Mouse (Mus musculus): Measurements from ENCODE around the gene Hectd2. TPM values are rescaled to one million over a fixed set of nuclear protein-coding genes. Genes with fewer than 3 reads are reported as not detected.

Hectd2 gene
- polyA plus RNA-seq, 1 experiment from 2014 or later, result 2.7 TPM

- no peaks in the 10 kb centered on the region for H3K27me3 ChIP-seq
- ATAC-seq (ENCODE audit: low FRiP score, low read depth), result no peak
- WGBS, result 75% methylated on average over 6 of the region's 6 CpGs
- no peaks in the 10 kb centered on the region for H3K9me3 ChIP-seq
- H3K4me1 ChIP-seq, result 0 out of 2 replicates have a peak, but pooled peaks cover 4% of the 10 kb centered on the region
- H3K4me2 ChIP-seq (replicated peaks), result no peak overlapping the region
- no peaks in the 10 kb centered on the region for H3K36me3 ChIP-seq
- H3K4me3 ChIP-seq, result no peak overlapping the region
- H3K9ac ChIP-seq, result no peak overlapping the region
- H3K27ac ChIP-seq, result no peak overlapping the region
These were observed 110.0 kb downstream of the Hectd2 start for GRCm38 (mm10) chr19:36664417-36664816.

DNA sequence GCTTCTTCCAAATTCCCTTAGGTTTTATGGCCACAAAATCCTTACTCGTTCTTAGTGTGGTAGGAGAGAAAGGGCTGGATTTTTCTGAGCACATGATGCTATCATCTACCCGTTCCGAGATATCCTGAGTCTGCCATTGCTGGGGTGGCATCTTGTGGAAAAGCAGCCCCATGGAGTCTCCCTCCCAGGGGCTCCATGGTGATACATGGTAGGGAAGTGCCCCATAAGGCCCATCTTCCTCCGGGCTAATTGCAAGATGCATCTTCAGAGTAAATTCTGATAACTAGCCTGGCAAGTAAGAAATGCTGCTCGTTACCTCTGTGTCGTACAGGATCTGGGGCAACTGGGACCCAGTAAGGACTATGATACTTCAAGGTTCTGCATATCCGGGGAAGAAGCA lies 110.8 kb downstream of the Hectd2 start:
- no peak overlapping the region for H3K4me2 ChIP-seq (replicated peaks)
- H3K4me3 ChIP-seq, result no peak overlapping the region
- no peak overlapping the region for H3K9ac ChIP-seq
- H3K9me3 ChIP-seq, result no peaks in the 10 kb centered on the region
- no peak overlapping the region for H3K27ac ChIP-seq
- 0 out of 2 replicates have a peak, but pooled peaks cover 4% of the 10 kb centered on the region for H3K4me1 ChIP-seq
- ATAC-seq (ENCODE audit: low FRiP score, low read depth), result no peak
- 87% methylated on average over 7 of the region's 7 CpGs for WGBS
- H3K27me3 ChIP-seq, result no peaks in the 10 kb centered on the region
- no peaks in the 10 kb centered on the region for H3K36me3 ChIP-seq

GRCm38 (mm10) chr19:36665641-36666040 lies 111.2 kb downstream of the Hectd2 start:
- no peak overlapping the region for H3K4me2 ChIP-seq (replicated peaks)
- 0 out of 2 replicates have a peak, but pooled peaks cover 4% of the 10 kb centered on the region for H3K4me1 ChIP-seq
- no peaks in the 10 kb centered on the region for H3K27me3 ChIP-seq
- no peak overlapping the region for H3K4me3 ChIP-seq
- H3K9ac ChIP-seq, result no peak overlapping the region
- no peaks in the 10 kb centered on the region for H3K9me3 ChIP-seq
- H3K27ac ChIP-seq, result no peak overlapping the region
- no peak for ATAC-seq (ENCODE audit: low FRiP score, low read depth)
- no peaks in the 10 kb centered on the region for H3K36me3 ChIP-seq
- WGBS, result 62% methylated on average over 5 of the region's 5 CpGs

DNA sequence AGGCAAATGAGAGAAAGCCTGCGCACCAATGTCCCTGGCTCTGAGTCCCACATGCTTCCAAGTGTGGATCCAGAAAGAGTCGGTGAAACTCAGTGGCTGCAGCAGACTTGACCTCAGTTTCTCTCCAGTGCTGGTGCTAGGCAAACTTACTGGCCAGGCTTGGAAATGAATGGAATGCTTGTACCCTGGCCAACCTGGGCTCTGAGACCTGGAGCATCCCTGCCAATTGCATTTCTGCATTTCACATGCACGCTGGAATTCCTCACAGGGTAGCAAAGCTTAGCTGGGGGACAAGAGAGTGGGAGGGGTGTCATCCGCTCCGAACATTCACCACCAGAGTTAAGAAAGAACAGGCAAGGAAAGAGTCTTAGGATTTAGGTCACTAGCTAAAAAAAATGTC lies 112.0 kb downstream of the Hectd2 start:
- H3K4me1 ChIP-seq, result 0 out of 2 replicates have a peak, but pooled peaks cover 4% of the 10 kb centered on the region
- H3K36me3 ChIP-seq, result no peaks in the 10 kb centered on the region
- no peak overlapping the region for H3K4me3 ChIP-seq
- no peak for ATAC-seq (ENCODE audit: low FRiP score, low read depth)
- H3K27me3 ChIP-seq, result no peaks in the 10 kb centered on the region
- WGBS, result 92% methylated on average over 5 of the region's 5 CpGs
- no peaks in the 10 kb centered on the region for H3K9me3 ChIP-seq
- no peak overlapping the region for H3K4me2 ChIP-seq (replicated peaks)
- H3K27ac ChIP-seq, result no peak overlapping the region
- H3K9ac ChIP-seq, result no peak overlapping the region

GRCm38 (mm10) chr19:36667368-36667767 lies 112.9 kb downstream of the Hectd2 start:
- H3K4me1 ChIP-seq, result 0 out of 2 replicates have a peak, but pooled peaks cover 4% of the 10 kb centered on the region
- no peak overlapping the region for H3K4me2 ChIP-seq (replicated peaks)
- no peaks in the 10 kb centered on the region for H3K36me3 ChIP-seq
- H3K27me3 ChIP-seq, result no peaks in the 10 kb centered on the region
- 88% methylated on average over 6 of the region's 6 CpGs for WGBS
- no peak overlapping the region for H3K27ac ChIP-seq
- no peak overlapping the region for H3K4me3 ChIP-seq
- H3K9ac ChIP-seq, result no peak overlapping the region
- H3K9me3 ChIP-seq, result no peaks in the 10 kb centered on the region
- no peak for ATAC-seq (ENCODE audit: low FRiP score, low read depth)

GRCm38 (mm10) chr19:36668098-36668497 lies 113.7 kb downstream of the Hectd2 start:
- ATAC-seq (ENCODE audit: low FRiP score, low read depth), result 0 out of 2 replicates have a peak, but pooled peaks have one; percentile 8
- WGBS, result 67% methylated on average over 1 of the region's 1 CpGs
- Histone ChIP-seq H3K27me3 (no peaks in the 10 kb centered on the region), H3K4me2 (replicated peaks) (no peak overlapping the region), H3K36me3 (no peaks in the 10 kb centered on the region), H3K4me3 (no peak overlapping the region), H3K9ac (no peak overlapping the region), H3K27ac (no peak overlapping the region), H3K4me1 (0 out of 2 replicates have a peak, but pooled peaks cover 4% of the 10 kb centered on the region), H3K9me3 (no peaks in the 10 kb centered on the region)

- WGBS, result 75% methylated on average over 2 of the region's 2 CpGs
- Histone ChIP-seq H3K27ac (no peak overlapping the region), H3K27me3 (no peaks in the 10 kb centered on the region), H3K4me2 (replicated peaks) (no peak overlapping the region), H3K4me1 (0 out of 2 replicates have a peak, but pooled peaks cover 4% of the 10 kb centered on the region), H3K36me3 (no peaks in the 10 kb centered on the region), H3K9ac (no peak overlapping the region), H3K4me3 (no peak overlapping the region), H3K9me3 (no peaks in the 10 kb centered on the region)
- no peak for ATAC-seq (ENCODE audit: low FRiP score, low read depth)
These were observed 114.6 kb downstream of the Hectd2 start for GRCm38 (mm10) chr19:36668881-36669639.

GRCm38 (mm10) chr19:36669720-36670451 lies 115.4 kb downstream of the Hectd2 start:
- WGBS, result 50% methylated on average over 5 of the region's 5 CpGs
- Histone ChIP-seq H3K4me1 (0 out of 2 replicates have a peak, but pooled peaks cover 4% of the 10 kb centered on the region), H3K27me3 (no peaks in the 10 kb centered on the region), H3K27ac (no peak overlapping the region), H3K36me3 (no peaks in the 10 kb centered on the region), H3K4me3 (no peak overlapping the region), H3K4me2 (replicated peaks) (no peak overlapping the region), H3K9me3 (no peaks in the 10 kb centered on the region), H3K9ac (no peak overlapping the region)
- no peak for ATAC-seq (ENCODE audit: low FRiP score, low read depth)

Other genes with a start within 250 kb of the Hectd2 start
- gene Pcgf5, start 206.3 kb upstream of the Hectd2 start, polyA plus RNA-seq (2015; fragmentation: Nextera tagmentation; extraction: Ambion mirVana), result 6.9 and 7.1 TPM in 2 replicates
- gene Ppp1r3c, start 182.0 kb downstream of the Hectd2 start, polyA plus RNA-seq (2015; fragmentation: Nextera tagmentation; extraction: Ambion mirVana), result 8.9 and 11.4 TPM in 2 replicates